Mouse (Mus musculus): ENCODE measurements around the gene Gm960.

DNA sequence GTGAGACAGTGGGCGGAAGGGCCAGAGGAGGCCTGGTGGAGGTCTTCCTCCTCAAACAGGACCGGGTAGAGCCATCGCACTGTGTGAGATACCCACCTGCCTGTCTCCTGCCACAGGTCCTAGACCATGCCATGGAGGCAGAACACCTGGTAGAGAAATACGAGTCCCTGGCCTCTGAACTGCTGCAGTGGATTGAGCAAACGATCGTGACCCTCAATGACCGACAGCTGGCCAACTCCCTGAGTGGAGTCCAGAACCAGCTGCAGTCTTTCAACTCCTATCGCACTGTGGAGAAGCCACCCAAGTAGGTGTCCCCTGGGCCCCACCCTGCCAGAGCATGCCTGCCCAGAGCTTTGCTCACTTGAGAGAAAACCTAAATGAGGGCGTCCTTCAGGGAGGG, 30.7 kb upstream of the Gm960 start:
- TF ChIP-seq CTCF (IDR thresholded peaks at IDR 0.05; ENCODE audit: low read depth) (no peak), EP300 (IDR thresholded peaks at IDR 0.05; ENCODE audit: low read depth) (no peak)

All from liver, embryonic 14.5 days (tissue).